Mouse (Mus musculus) ES-E14 (cell line): Measurements from ENCODE around the gene Ctc1.

Experiments
- MAFK ChIP-seq: IDR thresholded peaks from 2 replicates; pipeline ENCODE4 v1.6.1; 2014; ENCODE audit warnings: mild to moderate bottlenecking, low read depth, low read length, inconsistent platforms; ENCODE audit not compliant: insufficient read depth
- ZC3H11A ChIP-seq: IDR thresholded peaks from 2 replicates; pipeline ENCODE4 v1.6.1; 2012; ENCODE audit warnings: low read depth, mild to moderate bottlenecking, inconsistent platforms, low read length, borderline replicate concordance
- ZNF384 ChIP-seq: IDR thresholded peaks from 2 replicates; pipeline ENCODE4 v1.6.1; 2012; ENCODE audit warnings: low read depth, low read length, inconsistent platforms

DNA sequence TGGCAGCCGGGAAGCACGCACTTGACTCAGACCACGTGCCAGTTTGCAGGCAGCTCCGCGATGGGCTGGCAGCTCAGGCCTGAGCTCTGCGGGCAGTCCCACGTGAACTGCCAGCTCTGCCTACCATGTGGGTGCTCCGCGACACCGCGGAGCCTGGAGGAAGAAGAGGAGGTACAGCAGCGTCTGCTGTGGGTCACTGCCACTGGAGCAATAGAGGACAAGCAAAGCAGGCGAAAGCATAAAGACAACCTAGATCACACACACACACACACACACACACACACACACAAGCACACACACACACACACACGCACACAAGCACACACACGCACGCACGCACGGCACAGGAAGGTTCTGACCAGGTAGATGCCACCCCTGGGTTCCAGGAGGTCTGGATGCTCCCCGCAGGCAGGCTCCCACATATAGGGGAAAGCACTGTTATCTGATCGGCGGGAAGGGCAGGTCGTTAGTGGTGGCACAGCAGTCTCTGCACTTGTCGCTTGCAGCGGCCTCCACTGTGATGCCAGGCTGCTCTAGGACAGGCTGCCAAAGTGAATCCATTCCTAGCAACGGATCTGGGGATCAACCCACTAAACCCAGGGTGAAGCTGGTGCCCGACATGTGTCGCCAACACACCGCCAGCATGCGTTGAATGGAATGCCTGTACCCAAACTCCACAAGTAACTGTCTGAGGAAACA lies 50.6 kb downstream of the Ctc1 start:
- TF ChIP-seq MAFK = no peak
- no peak for TF ChIP-seq ZC3H11A
- no peak for TF ChIP-seq ZNF384
